Mouse (Mus musculus): ENCODE results near the gene Fbxl17. TPM values are rescaled to one million over a fixed set of nuclear protein-coding genes. Genes with fewer than 3 reads are reported as not detected.

The Fbxl17 gene
- total and polyA plus RNA-seq, 3 experiments = 7.8 to 25.9 (median 25.5) TPM

DNA sequence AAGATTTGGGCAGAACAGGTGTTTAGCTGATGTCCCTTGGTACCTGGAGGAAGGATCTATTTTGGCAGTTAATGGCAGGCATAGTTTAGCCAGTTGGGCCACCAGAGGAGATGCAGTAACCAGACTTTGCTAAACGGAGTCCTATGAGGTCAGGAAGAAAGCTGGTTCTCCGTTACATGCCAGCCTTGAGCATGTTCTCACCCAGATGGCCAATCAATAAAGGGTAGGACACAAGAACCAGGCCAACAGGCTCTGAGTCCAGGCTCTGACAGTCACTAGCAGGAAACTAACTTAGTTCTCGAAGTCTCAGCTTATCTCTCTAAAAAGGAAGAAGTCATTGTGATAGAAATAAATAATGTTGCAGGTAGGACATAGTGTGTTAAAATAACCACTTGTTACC lies 341.4 kb downstream of the Fbxl17 start:
- 0 out of 2 replicates have a peak, but pooled peaks cover 2% of the 10 kb centered on the region for H3K36me3 ChIP-seq (ENCODE audit: control insufficient read depth, insufficient read depth, low read length)
- H3K79me2 ChIP-seq (replicated peaks; ENCODE audit: control insufficient read depth, insufficient read depth, low read length) = no peaks in the 10 kb centered on the region
- 14% methylated on average over 3 of the region's 3 CpGs for WGBS
- peaks cover 8% of the 10 kb centered on the region for H3K4me1 ChIP-seq (ENCODE audit: control insufficient read depth, insufficient read depth, low read length)
- no peak overlapping the region for H3K9ac ChIP-seq (ENCODE audit: low read depth, low read length)
- intact Hi-C loops (cut with DNase I) = no loop called here
- TF ChIP-seq EP300 (IDR thresholded peaks at IDR 0.05; ENCODE audit: insufficient read depth, low read depth, low read length) (no peak), CTCF (IDR thresholded peaks at IDR 0.05) (no peak), POLR2A (IDR thresholded peaks at IDR 0.05; ENCODE audit: insufficient read depth, low read depth, low read length) (no peak)
- H3K27me3 ChIP-seq (ENCODE audit: control insufficient read depth, insufficient read depth, low read length) = no peaks in the 10 kb centered on the region
- no peak for DNase-seq
- H3K27ac ChIP-seq = peak overlapping the region; percentile 1; the same call in 1 of the 2 replicates
- H3K4me3 ChIP-seq = no peak overlapping the region

DNA sequence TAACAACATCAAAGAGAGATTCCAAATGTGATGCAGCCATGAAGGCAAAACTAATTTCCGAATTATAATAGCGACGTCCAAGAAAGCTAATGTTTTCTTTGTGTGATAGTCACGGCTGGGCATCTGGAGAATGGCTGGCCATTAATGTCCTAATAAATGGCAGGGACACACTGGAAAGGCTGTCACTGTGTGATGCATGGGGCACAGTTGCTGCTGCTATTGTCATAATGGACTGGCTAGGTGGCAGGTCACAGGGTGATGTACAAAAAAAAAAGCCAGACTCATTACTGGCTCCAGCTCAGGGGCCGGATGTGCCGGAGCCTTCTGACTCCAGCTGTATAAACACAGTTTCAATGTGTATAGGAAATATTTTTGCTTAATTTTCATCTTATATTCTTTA lies 341.9 kb downstream of the Fbxl17 start:
- Histone ChIP-seq H3K4me3 (no peak overlapping the region), H3K4me1 (ENCODE audit: control insufficient read depth, insufficient read depth, low read length) (peaks cover 8% of the 10 kb centered on the region), H3K36me3 (ENCODE audit: control insufficient read depth, insufficient read depth, low read length) (0 out of 2 replicates have a peak, but pooled peaks cover 2% of the 10 kb centered on the region), H3K27ac (no peak overlapping the region), H3K9ac (ENCODE audit: low read depth, low read length) (no peak overlapping the region), H3K79me2 (replicated peaks; ENCODE audit: control insufficient read depth, insufficient read depth, low read length) (no peaks in the 10 kb centered on the region), H3K27me3 (ENCODE audit: control insufficient read depth, insufficient read depth, low read length) (no peaks in the 10 kb centered on the region)
- TF ChIP-seq EP300 (IDR thresholded peaks at IDR 0.05; ENCODE audit: insufficient read depth, low read depth, low read length) = no peak
- TF ChIP-seq POLR2A (IDR thresholded peaks at IDR 0.05; ENCODE audit: insufficient read depth, low read depth, low read length) = no peak
- no peak for TF ChIP-seq CTCF (IDR thresholded peaks at IDR 0.05)
- intact Hi-C loops (cut with DNase I) = no loop called here
- 56% methylated on average over 6 of the region's 6 CpGs for WGBS
- no peak for DNase-seq

DNA sequence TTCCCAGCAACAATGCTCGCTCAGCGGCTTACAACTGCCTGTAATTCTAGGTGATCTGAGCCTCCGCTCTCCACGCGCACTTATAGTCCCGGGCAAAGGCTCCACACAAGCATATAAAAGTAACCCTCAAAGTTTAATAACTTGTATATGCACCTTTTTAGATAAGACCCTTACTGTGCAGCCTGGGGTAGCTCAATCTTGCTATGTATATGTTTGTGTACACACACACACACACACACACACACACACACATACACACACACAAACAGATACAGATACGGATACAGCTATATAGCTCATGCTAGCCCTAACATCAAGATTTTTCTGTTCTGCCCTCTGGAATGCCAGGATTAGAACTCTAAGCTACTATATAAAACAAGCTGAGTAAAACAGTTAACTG lies 342.8 kb downstream of the Fbxl17 start:
- H3K4me1 ChIP-seq (ENCODE audit: control insufficient read depth, insufficient read depth, low read length) = peaks cover 8% of the 10 kb centered on the region
- H3K9ac ChIP-seq (ENCODE audit: low read depth, low read length) = no peak overlapping the region
- H3K4me3 ChIP-seq = no peak overlapping the region
- 96% methylated on average over 7 of the region's 7 CpGs for WGBS
- H3K36me3 ChIP-seq (ENCODE audit: control insufficient read depth, insufficient read depth, low read length) = 0 out of 2 replicates have a peak, but pooled peaks cover 2% of the 10 kb centered on the region
- H3K79me2 ChIP-seq (replicated peaks; ENCODE audit: control insufficient read depth, insufficient read depth, low read length) = no peaks in the 10 kb centered on the region
- intact Hi-C loops (cut with DNase I) = no loop called here
- no peak for TF ChIP-seq EP300 (IDR thresholded peaks at IDR 0.05; ENCODE audit: insufficient read depth, low read depth, low read length)
- no peak for TF ChIP-seq CTCF (IDR thresholded peaks at IDR 0.05)
- no peak for TF ChIP-seq POLR2A (IDR thresholded peaks at IDR 0.05; ENCODE audit: insufficient read depth, low read depth, low read length)
- H3K27ac ChIP-seq = no peak overlapping the region
- no peak for DNase-seq
- no peaks in the 10 kb centered on the region for H3K27me3 ChIP-seq (ENCODE audit: control insufficient read depth, insufficient read depth, low read length)

DNA sequence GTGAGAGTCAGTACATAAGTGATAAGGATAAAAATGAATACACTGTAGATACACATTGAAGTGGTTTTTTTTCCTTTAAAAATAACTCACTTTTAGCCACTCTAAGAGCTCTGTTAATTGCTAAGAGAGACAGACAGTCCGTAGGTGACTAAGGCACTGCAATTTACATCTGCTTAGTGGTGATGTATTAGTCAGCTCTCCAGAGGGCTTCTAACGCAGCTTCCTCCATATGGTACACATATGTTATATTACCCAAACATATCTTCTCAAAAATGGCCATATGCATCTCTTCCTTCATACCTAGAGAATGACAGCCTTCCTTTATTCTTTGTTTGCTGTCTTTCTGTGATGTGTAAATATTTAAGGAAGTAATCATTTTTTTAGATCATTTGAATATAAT lies 353.3 kb downstream of the Fbxl17 start:
- no peaks in the 10 kb centered on the region for H3K27me3 ChIP-seq (ENCODE audit: control insufficient read depth, insufficient read depth, low read length)
- H3K4me3 ChIP-seq = no peak overlapping the region
- H3K9ac ChIP-seq (ENCODE audit: low read depth, low read length) = no peak overlapping the region
- TF ChIP-seq POLR2A (IDR thresholded peaks at IDR 0.05; ENCODE audit: insufficient read depth, low read depth, low read length) = no peak
- TF ChIP-seq EP300 (IDR thresholded peaks at IDR 0.05; ENCODE audit: insufficient read depth, low read depth, low read length) = no peak
- no peak for TF ChIP-seq CTCF (IDR thresholded peaks at IDR 0.05)
- no peaks in the 10 kb centered on the region for H3K4me1 ChIP-seq (ENCODE audit: control insufficient read depth, insufficient read depth, low read length)
- 53% methylated on average over 2 of the region's 2 CpGs for WGBS
- intact Hi-C loops (cut with DNase I) = no loop called here
- H3K27ac ChIP-seq = no peak overlapping the region
- no peaks in the 10 kb centered on the region for H3K36me3 ChIP-seq (ENCODE audit: control insufficient read depth, insufficient read depth, low read length)
- no peak for DNase-seq
- no peaks in the 10 kb centered on the region for H3K79me2 ChIP-seq (replicated peaks; ENCODE audit: control insufficient read depth, insufficient read depth, low read length)

DNA sequence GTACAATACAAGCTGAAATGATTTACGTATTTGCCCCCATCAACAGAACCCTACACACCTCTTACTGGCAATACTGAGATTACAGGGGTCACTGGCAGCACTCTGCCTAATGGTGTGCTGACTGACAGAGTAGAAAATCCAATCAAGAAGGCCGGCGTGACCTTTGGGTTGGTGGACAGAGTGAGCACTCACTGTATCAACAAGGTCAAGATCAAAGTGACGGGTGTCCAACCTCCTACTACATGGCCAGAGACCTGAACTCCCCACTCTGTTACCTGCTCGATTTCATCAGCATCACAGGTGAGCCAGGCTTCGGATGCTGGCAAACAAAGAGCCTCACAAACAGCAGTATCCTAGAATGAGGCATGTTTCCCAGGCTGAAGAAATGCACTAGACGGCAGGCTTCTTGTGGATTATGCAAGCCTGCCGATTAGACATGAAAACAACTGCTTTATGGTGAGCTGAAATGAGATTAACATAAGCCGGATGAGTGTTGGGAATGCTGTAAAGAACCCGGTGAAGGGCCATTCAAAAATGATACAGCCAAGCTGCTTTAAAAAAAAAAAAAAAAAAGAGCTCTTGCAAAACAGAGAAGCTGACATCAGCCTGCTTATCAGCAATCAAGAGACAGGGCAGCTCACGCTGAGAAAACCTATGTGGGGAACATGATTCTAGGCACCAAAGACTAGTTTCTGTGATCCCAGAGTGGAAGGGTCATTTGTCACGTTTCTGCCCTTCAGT lies 353.9 kb downstream of the Fbxl17 start:
- WGBS = 52% methylated on average over 12 of the region's 12 CpGs
- Histone ChIP-seq H3K4me3 (no peak overlapping the region), H3K9ac (ENCODE audit: low read depth, low read length) (no peak overlapping the region), H3K27ac (no peak overlapping the region), H3K36me3 (ENCODE audit: control insufficient read depth, insufficient read depth, low read length) (no peaks in the 10 kb centered on the region), H3K4me1 (ENCODE audit: control insufficient read depth, insufficient read depth, low read length) (no peaks in the 10 kb centered on the region), H3K27me3 (ENCODE audit: control insufficient read depth, insufficient read depth, low read length) (no peaks in the 10 kb centered on the region), H3K79me2 (replicated peaks; ENCODE audit: control insufficient read depth, insufficient read depth, low read length) (no peaks in the 10 kb centered on the region)
- no peak for TF ChIP-seq CTCF (IDR thresholded peaks at IDR 0.05)
- TF ChIP-seq POLR2A (IDR thresholded peaks at IDR 0.05; ENCODE audit: insufficient read depth, low read depth, low read length) = no peak
- DNase-seq = no peak
- intact Hi-C loops (cut with DNase I) = no loop called here

DNA sequence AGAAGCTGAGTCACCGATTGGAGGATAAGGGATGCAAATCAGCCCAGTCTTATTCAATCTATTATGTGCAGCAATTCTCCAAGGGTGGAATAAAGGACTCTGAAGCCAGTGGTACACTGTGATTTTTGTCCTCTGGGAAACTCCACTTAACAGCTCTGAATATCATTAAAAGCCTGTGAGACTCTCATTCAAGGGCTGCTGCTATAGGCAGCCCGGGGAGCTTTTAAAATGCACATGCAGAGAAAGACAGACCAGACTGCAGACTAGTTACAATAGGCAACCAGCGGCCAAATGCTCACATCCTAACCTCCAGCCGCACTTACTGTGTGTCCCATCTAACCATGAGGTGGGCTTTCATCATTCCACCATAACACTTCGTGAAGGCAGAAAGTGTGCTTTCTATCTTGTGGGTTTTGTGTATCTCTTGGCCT lies 354.5 kb downstream of the Fbxl17 start:
- no peaks in the 10 kb centered on the region for H3K79me2 ChIP-seq (replicated peaks; ENCODE audit: control insufficient read depth, insufficient read depth, low read length)
- TF ChIP-seq POLR2A (IDR thresholded peaks at IDR 0.05; ENCODE audit: insufficient read depth, low read depth, low read length) (no peak), EP300 (IDR thresholded peaks at IDR 0.05; ENCODE audit: insufficient read depth, low read depth, low read length) (no peak), CTCF (IDR thresholded peaks at IDR 0.05) (no peak)
- H3K4me1 ChIP-seq (ENCODE audit: control insufficient read depth, insufficient read depth, low read length) = no peaks in the 10 kb centered on the region
- no peak overlapping the region for H3K4me3 ChIP-seq
- intact Hi-C loops (cut with DNase I) = no loop called here
- no peak overlapping the region for H3K27ac ChIP-seq
- no peak for DNase-seq
- H3K36me3 ChIP-seq (ENCODE audit: control insufficient read depth, insufficient read depth, low read length) = no peaks in the 10 kb centered on the region
- WGBS = 89% methylated on average over 5 of the region's 5 CpGs
- no peaks in the 10 kb centered on the region for H3K27me3 ChIP-seq (ENCODE audit: control insufficient read depth, insufficient read depth, low read length)
- no peak overlapping the region for H3K9ac ChIP-seq (ENCODE audit: low read depth, low read length)
